Mouse (Mus musculus) midbrain, postnatal 0 days (tissue): ENCODE data around the gene Cacna2d1. TPM values are rescaled to one million over a fixed set of nuclear protein-coding genes. Genes with fewer than 3 reads are reported as not detected.

Experiments used
- ATAC-seq: fragments of 200-750 bp; cut with Nextera tagmentation; 2 replicates; pipeline ENCODE4 v1.8.0; 2017; ENCODE audit warnings: moderate number of reproducible peaks, mild to moderate bottlenecking, moderate TSS enrichment, moderate library complexity; ENCODE audit not compliant: low FRiP score
- DNase-seq: peaks from one replicate; pipeline ENCODE4 v3.0.0-alpha.2; 2015; ENCODE audit warnings: low spot score
- H3K27ac ChIP-seq: fragments of 300-500 bp; sonication (generic); 2 replicates; pipeline ENCODE4 v1.5.1; 2014; ENCODE audit warnings: low read depth, mild to moderate bottlenecking, low read length, mixed read lengths
- H3K27me3 ChIP-seq: fragments of 300-500 bp; sonication (generic); 2 replicates; pipeline ENCODE4 v1.6.1; 2014; ENCODE audit warnings: low read length, control low read depth, mixed read lengths; ENCODE audit not compliant: insufficient read depth
- H3K36me3 ChIP-seq: fragments of 300-500 bp; sonication (generic); 2 replicates; pipeline ENCODE4 v1.6.1; 2014; ENCODE audit warnings: low read length, control low read depth, mixed read lengths; ENCODE audit not compliant: insufficient read depth
- H3K4me1 ChIP-seq: fragments of 300-500 bp; sonication (generic); 2 replicates; pipeline ENCODE4 v1.6.1; 2014; ENCODE audit warnings: mild to moderate bottlenecking, control low read depth, antibody characterized with exemption, low read length, mixed read lengths; ENCODE audit not compliant: insufficient read depth
- H3K4me2 ChIP-seq: fragments of 300-500 bp; sonication (generic); 2 replicates; pipeline ENCODE4 v1.6.1; 2014; ENCODE audit warnings: low read depth, mild to moderate bottlenecking, low read length, mixed read lengths; ENCODE audit not compliant: poor library complexity, severe bottlenecking
- H3K4me3 ChIP-seq: fragments of 300-500 bp; sonication (generic); 2 replicates; pipeline ENCODE4 v1.5.1; 2014; ENCODE audit warnings: low read depth, mild to moderate bottlenecking, low read length, moderate library complexity
- H3K9ac ChIP-seq: fragments of 300-500 bp; sonication (generic); replicated peaks from 2 replicates; pipeline ENCODE4 v1.6.1; 2014; ENCODE audit warnings: mild to moderate bottlenecking, low read length, moderate library complexity, mixed read lengths; ENCODE audit not compliant: poor library complexity, severe bottlenecking
- H3K9me3 ChIP-seq: fragments of 300-500 bp; sonication (generic); 2 replicates; pipeline ENCODE4 v1.6.1; 2016; ENCODE audit warnings: low read length, control low read depth
- CTCF ChIP-seq: IDR thresholded peaks from 2 replicates; pipeline ENCODE4 v1.5.1; 2016; ENCODE audit warnings: antibody characterized with exemption, mild to moderate bottlenecking
- WGBS: fragments of 180-500 bp; shearing (Covaris S2); extraction: QIAGEN DNeasy Blood & Tissue Kit; methylation state at CpG from one replicate; pipeline ENCODE4 v1.1.7; 2014; 5-methylcytosine and 5-hydroxymethylcytosine counted together
- polyA plus RNA-seq: library from polyadenylated mRNA; unstranded; fragments of >200 nt; fragmentation: Nextera tagmentation; extraction: Ambion mirVana; gene quantifications from 2 replicates; pipeline ENCODE4 v1.2.1, GENCODE M21; 2015
- total RNA-seq: library from RNA; depleted of rRNA; stranded (reverse); fragments of >200 nt; gene quantifications from 2 replicates; pipeline ENCODE4 v1.2.3, GENCODE M21; 2014

The Cacna2d1 gene
- total and polyA plus RNA-seq, 2 experiments from 2014 or later = 43.3 to 77.8 TPM

GRCm38 (mm10) chr5:16252738-16253513 is 318.4 kb downstream of the Cacna2d1 start:
- Histone ChIP-seq H3K36me3 (no peaks in the 10 kb centered on the region), H3K4me3 (no peak overlapping the region), H3K27me3 (no peaks in the 10 kb centered on the region), H3K9ac (no peak overlapping the region), H3K4me1 (no peaks in the 10 kb centered on the region), H3K27ac (no peak overlapping the region), H3K9me3 (no peaks in the 10 kb centered on the region), H3K4me2 (no peak overlapping the region)
- 72% methylated on average over 6 of the region's 6 CpGs for WGBS
- DNase-seq (peak; percentile 18), ATAC-seq (no peak)
- no peak for TF ChIP-seq CTCF

DNA sequence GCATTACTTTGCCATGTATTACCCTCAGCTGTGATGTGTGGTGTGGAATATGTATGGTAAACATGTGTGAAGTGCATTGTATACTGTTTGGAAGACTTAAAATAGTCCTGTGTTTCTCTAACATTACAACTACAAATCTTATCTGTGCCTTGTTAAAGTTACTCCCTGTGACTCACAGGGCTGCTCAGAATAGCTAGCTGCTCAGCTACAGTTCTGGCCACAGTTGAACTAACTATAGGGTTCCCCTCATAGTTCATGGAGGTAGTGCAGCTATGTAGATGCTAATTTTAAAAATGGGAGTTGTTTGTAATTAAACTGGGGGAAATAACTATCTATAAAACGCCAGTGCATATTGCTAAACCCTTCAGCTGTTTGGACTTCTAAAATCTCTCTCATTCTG is 319.3 kb downstream of the Cacna2d1 start:
- no peaks in the 10 kb centered on the region for H3K27me3 ChIP-seq
- no peak overlapping the region for H3K27ac ChIP-seq
- no peaks in the 10 kb centered on the region for H3K36me3 ChIP-seq
- DNase-seq (no peak), ATAC-seq (no peak)
- no peaks in the 10 kb centered on the region for H3K9me3 ChIP-seq
- no peak overlapping the region for H3K4me2 ChIP-seq
- H3K4me3 ChIP-seq = no peak overlapping the region
- TF ChIP-seq CTCF = no peak
- WGBS = 84% methylated on average over 1 of the region's 1 CpGs
- no peak overlapping the region for H3K9ac ChIP-seq
- H3K4me1 ChIP-seq = no peaks in the 10 kb centered on the region

GRCm38 (mm10) chr5:16265385-16265784 is 330.9 kb downstream of the Cacna2d1 start:
- DNase-seq (peak; percentile 72), ATAC-seq (0 out of 2 replicates have a peak, but pooled peaks have one; percentile 13)
- H3K27me3 ChIP-seq = no peaks in the 10 kb centered on the region
- 26% methylated on average over 6 of the region's 6 CpGs for whole genome bisulfite sequencing
- no peak overlapping the region for H3K4me3 ChIP-seq
- no peak overlapping the region for H3K4me2 ChIP-seq
- no peak overlapping the region for H3K9ac ChIP-seq
- H3K4me1 ChIP-seq = no peaks in the 10 kb centered on the region; the same call in 1 of the 2 replicates
- TF ChIP-seq CTCF = no peak
- H3K27ac ChIP-seq = no peak overlapping the region
- H3K36me3 ChIP-seq = no peaks in the 10 kb centered on the region
- no peaks in the 10 kb centered on the region for H3K9me3 ChIP-seq

GRCm38 (mm10) chr5:16277058-16277457 is 342.6 kb downstream of the Cacna2d1 start:
- DNase-seq (no peak), ATAC-seq (no peak)
- Histone ChIP-seq H3K9ac (no peak overlapping the region), H3K4me1 (no peaks in the 10 kb centered on the region), H3K36me3 (no peaks in the 10 kb centered on the region), H3K4me3 (no peak overlapping the region), H3K27me3 (no peaks in the 10 kb centered on the region), H3K4me2 (no peak overlapping the region), H3K27ac (no peak overlapping the region), H3K9me3 (no peaks in the 10 kb centered on the region)
- 61% methylated on average over 2 of the region's 2 CpGs for WGBS
- no peak for TF ChIP-seq CTCF

DNA sequence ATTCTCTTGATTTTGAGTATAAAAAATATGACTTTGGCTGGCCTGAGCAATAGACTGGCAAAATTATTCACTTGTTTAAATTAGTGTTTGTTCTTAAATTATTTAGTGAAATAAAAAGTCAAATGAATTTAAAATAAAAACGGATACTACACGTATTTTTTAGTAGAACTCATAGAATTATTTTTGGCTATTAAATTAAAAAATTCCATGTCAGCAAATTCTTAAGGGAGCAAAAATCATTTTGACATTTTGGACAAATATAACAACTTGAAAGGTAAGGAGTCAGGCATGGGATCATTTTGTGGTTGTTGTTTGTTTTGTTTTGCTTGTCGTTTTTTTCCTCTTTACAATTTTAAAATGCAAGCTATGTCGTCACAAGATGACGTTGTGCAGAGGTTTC is 346.7 kb downstream of the Cacna2d1 start:
- Histone ChIP-seq H3K9me3 (no peaks in the 10 kb centered on the region), H3K27ac (no peak overlapping the region), H3K4me1 (no peaks in the 10 kb centered on the region), H3K9ac (no peak overlapping the region), H3K4me3 (no peak overlapping the region), H3K27me3 (no peaks in the 10 kb centered on the region), H3K4me2 (no peak overlapping the region), H3K36me3 (no peaks in the 10 kb centered on the region)
- ATAC-seq (no peak), DNase-seq (no peak)
- WGBS = 91% methylated on average over 5 of the region's 5 CpGs
- TF ChIP-seq CTCF = no peak

DNA sequence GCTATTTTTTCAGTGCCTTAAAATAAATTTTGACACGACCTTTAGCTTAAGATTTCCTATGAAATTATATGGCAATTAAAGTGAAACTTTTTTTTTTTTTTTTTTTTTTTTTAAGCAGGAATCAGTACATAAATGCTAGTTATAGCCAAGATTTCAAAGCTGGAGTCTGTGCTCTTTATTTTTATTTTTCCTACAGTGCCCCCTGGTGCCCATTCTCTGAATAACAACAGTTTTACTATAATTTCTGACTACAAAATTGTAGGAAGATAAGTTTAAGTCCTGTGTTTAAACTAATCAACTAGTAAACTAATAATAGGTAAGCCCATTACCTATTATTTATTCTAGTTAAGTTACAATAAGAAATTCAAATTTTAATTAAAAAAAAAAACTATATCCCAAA is 358.7 kb downstream of the Cacna2d1 start:
- H3K27ac ChIP-seq = no peak overlapping the region
- no peak for ATAC-seq

More for the DNA sequence above, 358.7 kb downstream of the Cacna2d1 start:
- no peaks in the 10 kb centered on the region for H3K36me3 ChIP-seq
- WGBS = 16% methylated on average over 1 of the region's 1 CpGs
- no peak overlapping the region for H3K9ac ChIP-seq
- H3K4me1 ChIP-seq = no peaks in the 10 kb centered on the region
- peak; percentile 71 for DNase-seq
- no peaks in the 10 kb centered on the region for H3K27me3 ChIP-seq
- no peaks in the 10 kb centered on the region for H3K9me3 ChIP-seq
- H3K4me3 ChIP-seq = no peak overlapping the region
- no peak overlapping the region for H3K4me2 ChIP-seq
- TF ChIP-seq CTCF = peak; percentile 69
